Mouse (Mus musculus): ENCODE measurements around the gene Lrfn3. TPM values are rescaled to one million over a fixed set of nuclear protein-coding genes. Genes with fewer than 3 reads are reported as not detected.

Gene Lrfn3
- polyA plus RNA-seq, 1 experiment, result 2.6 TPM

- DNase-seq (ENCODE audit: low read depth), result no peak
Observed at GRCm38 (mm10) chr7:30313666-30314320, 48.8 kb downstream of the Lrfn3 start.

DNA sequence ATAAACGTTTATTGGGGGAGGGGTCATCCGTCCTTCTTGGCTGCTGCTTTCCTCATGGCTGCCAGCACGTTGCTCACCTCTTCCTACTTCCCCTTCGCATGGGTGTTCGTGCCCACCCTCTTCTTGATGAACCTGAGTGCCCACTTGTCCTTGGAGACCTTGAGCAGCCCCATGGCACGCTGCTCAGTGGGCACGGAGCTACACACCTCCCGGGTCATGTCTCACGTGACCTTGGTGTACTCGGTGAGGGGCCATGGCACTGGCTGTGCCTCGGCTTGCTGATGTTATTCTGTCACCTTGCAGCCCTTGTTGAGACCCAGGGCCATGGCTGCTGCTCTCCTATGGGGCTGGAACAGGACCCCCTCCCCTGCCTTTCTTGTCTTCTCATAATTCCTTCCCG lies 52.4 kb downstream of the Lrfn3 start:
- DNase-seq (ENCODE audit: low read depth), result no peak

DNA sequence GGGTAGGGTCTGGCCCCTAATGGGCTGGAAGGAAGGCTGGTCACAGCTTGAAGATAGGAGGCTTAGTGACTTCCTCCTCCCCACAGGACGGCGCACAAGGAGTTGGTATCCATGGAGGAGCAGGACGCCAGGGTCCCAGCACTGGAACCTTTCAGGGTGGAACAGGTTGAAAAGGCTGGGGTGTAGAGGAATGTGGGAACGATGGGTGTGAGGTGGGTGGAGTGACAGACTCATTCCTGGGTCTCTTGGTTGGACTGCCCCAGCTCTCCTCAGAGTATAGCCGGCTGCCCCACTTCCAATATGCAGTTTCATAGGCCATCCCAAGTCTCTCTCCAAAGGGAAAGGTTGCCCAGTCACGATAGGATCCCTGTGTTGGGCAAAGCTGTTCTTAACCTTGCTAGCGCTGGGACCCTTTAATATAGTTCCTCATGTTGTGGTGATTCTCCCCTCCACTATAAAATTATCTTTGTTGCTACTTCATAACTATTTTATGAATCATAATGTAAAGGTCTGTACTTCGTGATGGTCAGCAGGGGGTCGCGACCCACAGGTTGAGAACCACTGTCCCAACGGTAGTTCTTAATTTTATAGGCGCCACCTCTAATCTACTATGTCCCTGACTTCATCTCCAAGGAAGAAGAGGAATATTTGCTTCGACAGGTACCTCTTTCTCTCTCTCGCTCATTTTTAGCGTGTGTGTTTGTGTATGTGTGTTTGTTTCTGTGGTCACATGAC lies 53.0 kb downstream of the Lrfn3 start:
- no peak for DNase-seq (ENCODE audit: low read depth)

- peak; percentile 54 for DNase-seq (ENCODE audit: low read depth)
Observed at GRCm38 (mm10) chr7:30308076-30309005, 54.2 kb downstream of the Lrfn3 start, which contains the start of gene Alkbh6. Gene Alkbh6 (plus strand): TSS chr7:30308717.

DNA sequence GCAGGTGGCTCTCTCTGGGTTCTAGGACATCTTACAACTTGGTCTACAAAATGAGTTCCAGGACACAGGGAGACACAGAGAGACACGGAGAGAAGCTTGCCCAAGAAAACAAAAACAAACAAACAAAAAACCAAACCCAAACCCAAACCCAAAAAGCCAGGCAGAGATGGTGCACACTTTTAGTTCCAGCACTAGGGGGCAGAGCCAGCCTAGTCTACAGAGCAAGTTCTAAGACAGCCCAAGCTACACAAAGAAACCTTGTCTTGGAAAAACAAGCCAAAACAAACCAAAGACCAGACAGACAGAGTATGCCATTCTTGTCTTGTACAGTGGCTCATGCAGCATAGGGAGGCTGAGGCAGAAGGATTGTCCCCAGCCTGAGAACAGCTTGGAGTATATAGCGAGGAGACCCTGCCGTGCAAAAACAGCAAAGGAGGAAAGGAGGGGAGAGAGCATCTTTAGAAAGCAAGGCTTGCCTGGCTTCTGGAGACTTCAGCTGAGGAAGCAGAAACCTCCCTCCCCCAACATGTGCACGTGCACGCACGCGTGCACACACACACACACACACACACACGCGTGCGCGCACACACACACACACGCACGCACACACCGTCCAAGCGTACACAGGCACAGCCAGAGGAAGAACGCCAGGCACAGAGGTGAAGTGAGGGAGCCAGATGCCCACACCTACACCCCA lies 56.3 kb downstream of the Lrfn3 start:
- DNase-seq (ENCODE audit: low read depth), result no peak

Other genes with a start within 250 kb of the Lrfn3 start
- 0.82 and 2.0 TPM in 2 replicates for gene Zfp382, start 240.8 kb downstream of the Lrfn3 start, polyA plus RNA-seq (2012; rRNA removed)
- 16.4 and 18.3 TPM in 2 replicates for gene Zfp146, start 193.0 kb downstream of the Lrfn3 start, polyA plus RNA-seq (2012; rRNA removed)
- gene Cox7a1, start 178.6 kb downstream of the Lrfn3 start, polyA plus RNA-seq (2012; rRNA removed), result 7.4 and 16.8 TPM in 2 replicates
- gene Capns1, start 164.0 kb downstream of the Lrfn3 start, polyA plus RNA-seq (2012; rRNA removed), result 854 and 1,031 TPM in 2 replicates
- gene Polr2i, start 130.8 kb downstream of the Lrfn3 start, polyA plus RNA-seq (2012; rRNA removed), result 127 and 134 TPM in 2 replicates
- 63.0 and 64.8 TPM in 2 replicates for gene Tbcb, start 130.5 kb downstream of the Lrfn3 start, polyA plus RNA-seq (2012; rRNA removed)
- not detected in 2 replicates for gene Ovol3, start 127.0 kb downstream of the Lrfn3 start, polyA plus RNA-seq (2012; rRNA removed)
- gene Thap8, start 82.7 kb downstream of the Lrfn3 start, polyA plus RNA-seq (2012; rRNA removed), result 0.96 and 1.3 TPM in 2 replicates
- 28.2 and 30.8 TPM in 2 replicates for gene Wdr62, start 82.4 kb downstream of the Lrfn3 start, polyA plus RNA-seq (2012; rRNA removed)
- gene Clip3, start 71.0 kb downstream of the Lrfn3 start, polyA plus RNA-seq (2012; rRNA removed), result 6.3 and 12.5 TPM in 2 replicates
- gene Alkbh6, start 54.1 kb downstream of the Lrfn3 start, polyA plus RNA-seq (2012; rRNA removed), result 102 and 105 TPM in 2 replicates
- gene Syne4, start 48.0 kb downstream of the Lrfn3 start, polyA plus RNA-seq (2012; rRNA removed), result 5.4 and 7.2 TPM in 2 replicates
- gene E130208F15Rik, start 41.0 kb downstream of the Lrfn3 start, polyA plus RNA-seq (2012; rRNA removed), result 1.1 and 1.7 TPM in 2 replicates
- 16.8 and 17.2 TPM in 2 replicates for gene Sdhaf1, start 38.9 kb downstream of the Lrfn3 start, polyA plus RNA-seq (2012; rRNA removed)
- gene Tyrobp, start 51.0 kb upstream of the Lrfn3 start, polyA plus RNA-seq (2012; rRNA removed), result 156 and 182 TPM in 2 replicates
- 6.8 and 10.8 TPM in 2 replicates for gene Hcst, start 57.1 kb upstream of the Lrfn3 start, polyA plus RNA-seq (2012; rRNA removed)
- gene Nfkbid, start 59.0 kb upstream of the Lrfn3 start, polyA plus RNA-seq (2012; rRNA removed), result 1.8 and 2.6 TPM in 2 replicates
- gene Aplp1, start 82.8 kb upstream of the Lrfn3 start, polyA plus RNA-seq (2012; rRNA removed), result 2.5 and 5.4 TPM in 2 replicates
- not detected in 2 replicates for gene Kirrel2, start 94.9 kb upstream of the Lrfn3 start, polyA plus RNA-seq (2012; rRNA removed)
- gene Nphs1, start 95.5 kb upstream of the Lrfn3 start, polyA plus RNA-seq (2012; rRNA removed), result not detected in 2 replicates
- 0.19 and 0.20 TPM in 2 replicates for gene Prodh2, start 130.8 kb upstream of the Lrfn3 start, polyA plus RNA-seq (2012; rRNA removed)
- gene Arhgap33, start 172.3 kb upstream of the Lrfn3 start, polyA plus RNA-seq (2012; rRNA removed), result 9.3 and 13.5 TPM in 2 replicates
- gene Hspb6, start 189.4 kb upstream of the Lrfn3 start, polyA plus RNA-seq (2012; rRNA removed), result 68.9 and 72.1 TPM in 2 replicates
- 13.3 and 13.9 TPM in 2 replicates for gene Proser3, start 189.5 kb upstream of the Lrfn3 start, polyA plus RNA-seq (2012; rRNA removed)
- gene Lin37, start 197.1 kb upstream of the Lrfn3 start, polyA plus RNA-seq (2012; rRNA removed), result 28.9 and 31.8 TPM in 2 replicates
- gene U2af1l4, start 200.5 kb upstream of the Lrfn3 start, polyA plus RNA-seq (2012; rRNA removed), result 46.8 and 55.9 TPM in 2 replicates
- 1.4 and 1.6 TPM in 2 replicates for gene Gm49396, start 200.6 kb upstream of the Lrfn3 start, polyA plus RNA-seq (2012; rRNA removed)
- 134 and 146 TPM in 2 replicates for gene Psenen, start 200.9 kb upstream of the Lrfn3 start, polyA plus RNA-seq (2012; rRNA removed)
- 4.0 and 5.0 TPM in 2 replicates for gene Igflr1, start 202.7 kb upstream of the Lrfn3 start, polyA plus RNA-seq (2012; rRNA removed)
- 37.4 and 45.6 TPM in 2 replicates for gene Kmt2b, start 226.0 kb upstream of the Lrfn3 start, polyA plus RNA-seq (2012; rRNA removed)
- 1.8 and 2.1 TPM in 2 replicates for gene Zbtb32, start 236.1 kb upstream of the Lrfn3 start, polyA plus RNA-seq (2012; rRNA removed)